Mouse (Mus musculus) naive thymus-derived CD4-positive, alpha-beta T cell, adult 2 months (primary cell): ENCODE data around the gene Thsd7a.

Experiments used
- DNase-seq: peaks from one replicate; pipeline ENCODE4 v3.0.0-alpha.2; 2011; ENCODE audit warnings: low read depth

Thsd7a gene

GRCm38 (mm10) chr6:12748787-12749530, at the start of gene Thsd7a:
Thsd7a (minus strand) TSS chr6:12749410.
- DNase-seq = no peak

DNA sequence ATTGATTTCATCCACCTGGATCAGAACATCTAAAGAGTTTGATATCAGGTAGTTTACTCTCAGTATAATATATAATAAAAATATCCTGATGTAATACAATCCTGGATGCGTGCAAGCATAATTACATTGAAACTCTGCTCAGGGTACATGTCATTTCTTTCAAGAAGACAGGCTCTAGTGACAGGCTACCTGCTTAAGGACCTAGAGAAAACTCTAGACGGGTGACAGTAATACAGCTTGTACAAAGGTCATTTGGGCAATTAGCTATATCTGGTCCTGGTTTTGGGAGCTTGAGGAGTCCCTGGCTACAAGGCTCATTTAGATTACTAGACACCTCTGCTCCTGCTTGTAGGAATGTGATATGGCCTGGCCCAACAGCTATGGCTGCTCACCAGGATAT, 37.9 kb upstream of the Thsd7a start:
- DNase-seq = no peak

DNA sequence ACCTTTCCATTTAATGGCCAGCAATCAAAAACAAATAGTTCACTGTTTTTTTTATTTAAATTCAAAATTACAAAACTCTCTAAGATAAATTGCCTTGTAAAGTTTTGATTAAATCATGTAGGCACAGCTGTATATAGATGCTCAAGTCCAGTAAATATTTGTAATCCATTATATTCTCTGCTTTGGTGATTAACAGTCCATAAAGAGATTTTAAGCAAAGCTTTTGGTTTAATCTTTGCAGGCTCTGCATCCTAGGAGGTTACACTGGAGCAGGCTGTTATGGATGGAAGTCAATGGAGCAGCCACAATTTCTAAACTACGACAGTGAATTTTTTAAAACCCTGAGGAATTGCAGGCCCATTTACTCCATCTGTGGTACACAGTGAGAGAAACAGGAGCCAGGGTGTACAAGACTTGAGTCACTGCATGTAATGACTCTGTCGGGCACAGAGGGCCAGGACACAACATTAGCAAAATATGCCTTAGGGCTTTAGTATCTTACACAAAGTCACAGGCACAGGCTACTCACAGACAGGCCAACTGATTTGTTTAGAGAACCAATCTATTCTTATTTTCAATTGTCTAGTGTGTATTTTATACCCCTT, 37.3 kb upstream of the Thsd7a start:
- no peak for DNase-seq

- no peak for DNase-seq
Observed at GRCm38 (mm10) chr6:12784918-12785618, 35.9 kb upstream of the Thsd7a start.

- DNase-seq = no peak
Observed at GRCm38 (mm10) chr6:12772799-12773198, 23.6 kb upstream of the Thsd7a start.

DNA sequence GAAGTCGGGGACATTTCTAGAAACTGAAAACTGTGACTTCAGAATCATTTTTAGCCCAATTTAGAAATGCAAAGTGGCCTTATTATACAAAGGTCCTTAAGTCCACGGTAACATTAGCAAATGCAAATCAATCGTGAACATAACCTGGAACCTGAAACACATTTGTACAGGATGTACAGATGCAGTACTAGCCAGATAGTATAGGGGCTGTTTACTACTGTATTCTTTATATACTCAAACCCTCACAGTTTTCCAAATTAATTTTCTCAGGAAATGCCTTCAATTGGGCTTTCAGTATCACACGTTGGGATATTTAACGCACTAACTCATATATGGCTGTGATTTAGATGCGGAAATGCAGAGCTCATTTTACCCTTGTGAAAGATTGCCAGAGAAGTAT, 16.0 kb upstream of the Thsd7a start:
- DNase-seq = no peak

- no peak for DNase-seq
Observed at GRCm38 (mm10) chr6:12764606-12765005, 15.4 kb upstream of the Thsd7a start.

DNA sequence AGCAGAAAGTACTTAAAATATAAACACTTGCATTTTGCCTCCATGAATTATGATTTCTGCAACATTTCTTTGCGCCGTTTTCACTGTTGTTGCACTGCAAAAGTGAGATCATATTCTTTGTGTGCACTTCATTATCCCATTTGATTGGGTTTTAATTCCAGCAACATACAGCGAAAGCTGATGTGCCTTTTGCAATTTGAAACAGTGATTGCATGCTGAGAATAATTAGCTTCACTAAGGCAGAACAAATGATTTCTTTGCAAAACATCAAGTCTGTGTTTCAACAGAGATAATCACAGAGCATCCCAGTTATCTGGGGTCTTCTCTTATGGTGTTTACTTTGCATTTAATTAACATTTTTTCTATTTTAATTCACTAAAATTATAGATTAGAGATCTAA, 14.6 kb upstream of the Thsd7a start:
- DNase-seq = no peak

GRCm38 (mm10) chr6:12759328-12760193, 10.4 kb upstream of the Thsd7a start:
- no peak for DNase-seq

GRCm38 (mm10) chr6:12752297-12752696, 3.1 kb upstream of the Thsd7a start:
- DNase-seq = no peak

GRCm38 (mm10) chr6:12750441-12750840, 1.2 kb upstream of the Thsd7a start:
- DNase-seq = no peak

GRCm38 (mm10) chr6:12749531-12750210, 461 bp upstream of the Thsd7a start:
- no peak for DNase-seq

DNA sequence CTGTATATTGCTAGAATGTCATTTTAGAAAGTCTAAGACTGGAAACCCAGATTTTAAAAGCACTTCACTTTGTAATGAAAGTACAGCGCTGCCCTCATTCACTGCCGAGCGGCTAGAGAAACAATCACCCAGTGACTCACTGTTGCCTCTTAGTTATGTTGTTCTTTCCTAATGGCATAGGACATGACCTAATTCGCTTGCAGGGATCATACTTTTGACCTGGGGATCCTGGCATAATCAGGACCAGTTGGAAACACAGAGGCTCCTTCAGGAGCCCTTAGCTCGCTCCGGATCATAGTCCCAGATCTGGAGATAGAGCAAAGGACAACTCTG, 790 bp downstream of the Thsd7a start:
- no peak for DNase-seq

- DNase-seq = no peak
Observed at GRCm38 (mm10) chr6:12747856-12748450, 1.3 kb downstream of the Thsd7a start.

- DNase-seq = no peak
Observed at GRCm38 (mm10) chr6:12742791-12743190, 6.4 kb downstream of the Thsd7a start.

GRCm38 (mm10) chr6:12733924-12734323, 15.3 kb downstream of the Thsd7a start:
- DNase-seq = no peak

GRCm38 (mm10) chr6:12716071-12716470, 33.1 kb downstream of the Thsd7a start:
- DNase-seq = no peak

GRCm38 (mm10) chr6:12712581-12712980, 36.6 kb downstream of the Thsd7a start:
- no peak for DNase-seq

DNA sequence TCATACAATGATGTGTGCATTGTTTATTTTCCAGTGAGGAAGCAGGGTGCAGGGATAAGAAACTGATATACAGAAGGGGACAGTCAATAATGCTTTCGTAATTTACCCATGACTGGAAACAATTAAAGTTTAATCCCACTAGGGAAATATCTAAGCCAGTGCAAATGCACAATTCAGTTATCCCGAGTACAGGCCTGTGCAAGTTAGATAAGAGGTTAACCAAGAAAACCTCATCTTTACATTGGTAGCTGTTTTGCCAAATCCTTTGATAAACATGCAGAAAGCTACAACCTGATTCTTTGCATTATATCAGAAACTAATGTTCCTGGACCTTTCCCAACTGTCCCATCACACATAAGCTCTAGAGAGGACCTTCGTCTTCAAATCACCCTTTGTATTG, 46.3 kb downstream of the Thsd7a start:
- no peak for DNase-seq

GRCm38 (mm10) chr6:12699089-12699488, 50.1 kb downstream of the Thsd7a start:
- no peak for DNase-seq

DNA sequence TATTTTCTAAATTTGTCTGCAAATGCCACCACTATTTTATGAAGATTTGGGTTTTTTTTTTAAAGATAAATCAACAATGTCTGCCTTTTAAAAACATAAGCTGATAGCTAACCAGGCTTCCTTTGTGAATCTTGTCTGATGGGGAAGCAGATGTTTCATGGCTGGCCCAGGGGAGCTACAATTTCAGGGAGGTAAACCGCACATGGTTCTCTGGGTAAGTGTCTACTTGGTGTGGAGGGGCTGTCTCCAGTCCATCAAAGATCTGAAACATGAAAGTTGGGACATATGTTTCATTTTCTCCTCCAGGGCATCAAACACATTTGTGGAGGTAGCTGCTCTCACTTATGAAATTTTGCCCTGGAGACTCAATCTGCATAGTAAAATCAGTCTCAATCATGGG, 55.5 kb downstream of the Thsd7a start:
- DNase-seq = no peak
